ENCODE assay signal across 24 mouse cellular contexts in the genomic region with DNA sequence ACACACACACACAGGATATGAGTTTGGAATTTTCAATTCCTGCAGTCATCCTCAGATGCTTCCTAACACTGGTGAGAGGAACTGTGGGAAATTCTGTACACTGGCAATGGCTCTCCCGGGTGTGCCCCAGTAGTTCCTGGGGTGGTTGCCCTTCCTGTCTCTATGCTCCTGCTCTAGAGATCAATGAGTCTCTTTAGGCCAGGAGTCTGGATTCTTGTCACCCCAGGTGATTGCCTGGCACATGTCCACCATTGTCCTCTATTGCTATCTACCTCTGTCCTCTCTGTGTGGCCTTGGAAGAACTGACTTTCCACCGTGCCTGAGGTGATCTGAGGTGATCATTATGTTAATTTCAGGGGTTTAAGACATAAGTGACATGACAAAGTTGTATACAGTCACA. TPM values are rescaled to one million over a fixed set of nuclear protein-coding genes. Genes with fewer than 3 reads are reported as not detected.
DNase-seq lines count a peak whose midpoint lies in the region; ATAC-seq and TF ChIP-seq lines count a peak whose summit lies in the region.
"Had no signal": no experiment of that assay in that cellular context is flagged by ENCODE, and none has a peak within 500 bp of the region (broad histone marks: within the 10 kb centered on the region; RNA-seq: fewer than 3 reads in every experiment).

No protein-coding gene starts in this region.

- ATAC-seq in kidney, embryonic 14.5 days (ENCODE audit: low FRiP score, low TSS enrichment), result no peak
- ATAC-seq: activated CD4-positive, CD25-positive, alpha-beta regulatory T cell, adult 4 months; CD4-positive, CD25-positive, alpha-beta regulatory T cell, adult 4 months; Patski had no signal

- H3K4me2 ChIP-seq in kidney, embryonic 14.5 days (replicated peaks; ENCODE audit: low read depth, low read length), result no peak overlapping the region

- no peaks in the 10 kb centered on the region for H3K36me3 ChIP-seq in heart, embryonic 10.5 days
- H3K36me3 ChIP-seq in heart, adult 2 months (ENCODE audit: control insufficient read depth, insufficient read depth, low read length), result peaks cover 21% of the 10 kb centered on the region
- H3K36me3 ChIP-seq in kidney, embryonic 14.5 days (ENCODE audit: control insufficient read depth, insufficient read depth, low read length), result no peaks in the 10 kb centered on the region
- H3K36me3 ChIP-seq: G1E had no signal

- H3K4me3 ChIP-seq in gastrocnemius, adult 2 months, result no peak overlapping the region
- H3K4me3 ChIP-seq in heart, embryonic 10.5 days, result no peak overlapping the region
- H3K4me3 ChIP-seq in heart, adult 2 months, result no peak overlapping the region
- no peak overlapping the region for H3K4me3 ChIP-seq in brown adipose tissue, adult 24 weeks (ENCODE audit: insufficient read depth, low read depth, low read length)
- no peak overlapping the region for H3K4me3 ChIP-seq in kidney, embryonic 14.5 days (ENCODE audit: low read length)

- H3K27me3 ChIP-seq in heart, embryonic 10.5 days (ENCODE audit: insufficient read depth, poor library complexity, severe bottlenecking), result no peaks in the 10 kb centered on the region
- no peaks in the 10 kb centered on the region for H3K27me3 ChIP-seq in heart, adult 2 months (ENCODE audit: control insufficient read depth, insufficient read depth, low read length)
- H3K27me3 ChIP-seq in kidney, embryonic 14.5 days (ENCODE audit: control insufficient read depth, insufficient read depth, low read length), result no peaks in the 10 kb centered on the region
- H3K27me3 ChIP-seq: CH12.LX, Patski had no signal

- WGBS in heart, embryonic 10.5 days, result 71% methylated on average over 2 of the region's 2 CpGs
- 43% methylated on average over 2 of the region's 2 CpGs for WGBS in heart, adult 2 months
- WGBS in kidney, embryonic 14.5 days, result 79% methylated on average over 2 of the region's 2 CpGs

- H3K9ac ChIP-seq in heart, adult 2 months (ENCODE audit: low read depth, low read length), result no peak overlapping the region
- H3K9ac ChIP-seq in kidney, embryonic 14.5 days (ENCODE audit: low read depth, low read length), result no peak overlapping the region

- TF ChIP-seq CTCF in gastrocnemius, adult 2 months (IDR thresholded peaks at IDR 0.05), result no peak
- no peak for TF ChIP-seq CTCF in heart, adult 2 months (IDR thresholded peaks at IDR 0.05)

- H3K4me1 ChIP-seq in heart, embryonic 10.5 days, result peaks cover 4% of the 10 kb centered on the region; the same call in 1 of the 2 replicates
- peaks cover 38% of the 10 kb centered on the region for H3K4me1 ChIP-seq in heart, adult 2 months (ENCODE audit: control insufficient read depth, insufficient read depth, low read length)
- peaks cover 58% of the 10 kb centered on the region for H3K4me1 ChIP-seq in brown adipose tissue, adult 24 weeks (ENCODE audit: control insufficient read depth, insufficient read depth, insufficient read length, low read length)
- peaks cover 13% of the 10 kb centered on the region for H3K4me1 ChIP-seq in kidney, embryonic 14.5 days (ENCODE audit: control insufficient read depth, insufficient read depth, low read length)

- DNase-seq in gastrocnemius, adult 2 months, result no peak
- no peak for DNase-seq in gastrocnemius, postnatal 36 days
- DNase-seq in heart, adult 11 months, result peak; percentile 94
- DNase-seq in heart, embryonic 10.5 days (ENCODE audit: low spot score), result no peak
- DNase-seq in heart, adult 2 months, result peak; percentile 22 to 40
- DNase-seq in heart, postnatal 25 days (ENCODE audit: low spot score), result no peak
- DNase-seq: adrenal gland, adult 2 months; adrenal gland, adult 8-10 months; adrenal gland, postnatal 10 days; adrenal gland, postnatal 14 days; adrenal gland, postnatal 25 days; adrenal gland, postnatal 36 days; B cell, adult 2 months; cerebellum, adult 11 months; cerebellum, adult 11-12 months; cerebellum, adult 18-20 months had no signal

- no peak for TF ChIP-seq POLR2A in heart, adult 2 months (IDR thresholded peaks at IDR 0.05; ENCODE audit: insufficient read depth, low read depth, low read length)

- H3K27ac ChIP-seq in gastrocnemius, adult 2 months, result peak overlapping the region; percentile 25
- H3K27ac ChIP-seq in heart, embryonic 10.5 days, result no peak overlapping the region
- peak overlapping the region; percentile 26 for H3K27ac ChIP-seq in heart, adult 2 months
- peak overlapping the region; percentile 81 for H3K27ac ChIP-seq in brown adipose tissue, adult 24 weeks (replicated peaks; ENCODE audit: low read depth, low read length)
- H3K27ac ChIP-seq in kidney, embryonic 14.5 days (ENCODE audit: low read depth, low read length), result no peak overlapping the region

- H3K79me2 ChIP-seq in heart, adult 2 months (replicated peaks; ENCODE audit: control insufficient read depth, insufficient read depth, low read length), result peaks cover 5% of the 10 kb centered on the region

- intact Hi-C loops in gastrocnemius, adult 2 months (cut with DNase I), result no loop called here
- intact Hi-C loops in gastrocnemius, postnatal 36 days (cut with DNase I), result no loop called here
- intact Hi-C loops in heart, adult 2 months (cut with DNase I), result no loop called here
- intact Hi-C loops in heart, postnatal 25 days (cut with DNase I), result no loop called here

- H3K9me3 ChIP-seq in heart, embryonic 10.5 days, result no peaks in the 10 kb centered on the region
- H3K9me3 ChIP-seq in kidney, embryonic 14.5 days (ENCODE audit: control insufficient read depth, low read length), result no peaks in the 10 kb centered on the region

- no peak for TF ChIP-seq EP300 in heart, adult 2 months (IDR thresholded peaks at IDR 0.05; ENCODE audit: insufficient read depth, low read depth, low read length)

RNA-seq across cellular contexts. Expression of a gene that starts 10.8 kb away (rescaled TPM):
- total RNA-seq in gastrocnemius, adult 2 months (2021), result 10 to 100 TPM; 21.5 to 32.7 TPM
- 10 to 100 TPM; 19.9 to 22.4 TPM for total RNA-seq in gastrocnemius, postnatal 36 days (2021)
- 12.6 and 13.6 TPM in 2 replicates for polyA plus RNA-seq in heart, embryonic 10.5 days (2016; fragmentation: Nextera tagmentation; extraction: Ambion mirVana)
- total RNA-seq in heart, adult 2 months (2021), result 10 to 100 TPM; 78.9 to 88.5 TPM
- 34.6 and 46.9 TPM in 2 replicates for polyA plus RNA-seq in heart, adult 2 months (2012; rRNA removed)
- total RNA-seq in heart, postnatal 25 days (2021), result 10 to 100 TPM; 78.4 to 88.4 TPM
- polyA plus RNA-seq in brown adipose tissue, adult 24 weeks (2012; ENCODE audit: insufficient read depth, insufficient read length, missing spikeins), result 18.1 and 23.5 TPM in 2 replicates
- 15.4 and 22.6 TPM in 2 replicates for polyA plus RNA-seq in kidney, embryonic 14.5 days (2014; fragmentation: Nextera tagmentation; extraction: Ambion mirVana)
- total RNA-seq: CH12.LX, MEL had no signal
- polyA plus RNA-seq: activated CD4-positive, CD25-positive, alpha-beta regulatory T cell, adult 4 months; CD4-positive, CD25-positive, alpha-beta regulatory T cell, adult 4 months; G1E had no signal

Comparison
In these comparisons a context has a peak if more than half of its experiments do, and no peak if none do; other contexts are left out.
1. DNase-seq: peak in heart, adult 11 months (single experiment) and heart, adult 2 months (2 of 2); none in gastrocnemius, adult 2 months (single experiment), gastrocnemius, postnatal 36 days (0 of 2), heart, embryonic 10.5 days (single experiment) and heart, postnatal 25 days (single experiment).
2. H3K27ac ChIP-seq: peak in gastrocnemius, adult 2 months (single experiment), heart, adult 2 months (single experiment) and brown adipose tissue, adult 24 weeks (single experiment); none in heart, embryonic 10.5 days (single experiment) and kidney, embryonic 14.5 days (single experiment).